Mouse (Mus musculus) MEL (cell line): ENCODE measurements around the gene Dgcr6. TPM values are rescaled to one million over a fixed set of nuclear protein-coding genes. Genes with fewer than 3 reads are reported as not detected.
"Not testable (repeated sequence)": the region's sequence is repeated elsewhere in the genome, so short reads cannot be mapped to it uniquely, and the experiment has no call there.

Experiments used
- DNase-seq: peaks from one replicate; pipeline ENCODE4 v3.0.0; 2011; ENCODE audit warnings: low read depth, low spot score
- H3K27ac ChIP-seq: 2 replicates; pipeline ENCODE4 v1.5.1; 2012; ENCODE audit warnings: low read depth, mild to moderate bottlenecking, control low read depth, low read length, moderate library complexity; ENCODE audit not compliant: control insufficient read depth
- H3K27me3 ChIP-seq, 2 experiments: fragments of 150-350 bp in 1 of 2; sonication (generic) in 1 of 2; 2 replicates each; pipeline ENCODE4 v1.6.1; 2012; ENCODE audit warnings: low read length in 2 of 2, mild to moderate bottlenecking in 2 of 2, improper control_type of control experiment in 1 of 2, moderate library complexity in 1 of 2; ENCODE audit not compliant: insufficient read depth in 2 of 2, control insufficient read depth in 1 of 2
- H3K36me3 ChIP-seq, 2 experiments: 2 replicates each; pipeline ENCODE4 v1.6.1; 2012 to 2014; ENCODE audit warnings: low read length in 2 of 2, improper control_type of control experiment in 1 of 2, inconsistent platforms in 1 of 2, mild to moderate bottlenecking in 1 of 2; ENCODE audit not compliant: insufficient read depth in 2 of 2, control insufficient read depth in 1 of 2
- H3K4me1 ChIP-seq, 2 experiments: fragments of 150-350 bp in 1 of 2; sonication (generic) in 1 of 2; 2 replicates each; pipeline ENCODE4 v1.6.1; 2012; ENCODE audit warnings: low read length in 2 of 2, improper control_type of control experiment in 1 of 2, mild to moderate bottlenecking in 1 of 2; ENCODE audit not compliant: insufficient read depth in 2 of 2, control insufficient read depth in 1 of 2
- H3K4me3 ChIP-seq, 2 experiments: fragments of 150-350 bp in 1 of 2; sonication (generic) in 1 of 2; 2 replicates each; pipeline ENCODE4 v1.5.1; 2012; ENCODE audit warnings: low read depth in 2 of 2, low read length in 2 of 2, mild to moderate bottlenecking in 2 of 2, moderate library complexity in 2 of 2, control low read depth in 1 of 2, improper control_type of control experiment in 1 of 2; ENCODE audit not compliant: control insufficient read depth in 1 of 2, insufficient read depth in 1 of 2
- H3K79me2 ChIP-seq: 2 replicates; pipeline ENCODE4 v1.6.1; 2012; ENCODE audit warnings: mild to moderate bottlenecking, low read length, moderate library complexity; ENCODE audit not compliant: control insufficient read depth, poor library complexity, insufficient read depth
- H3K9ac ChIP-seq: 2 replicates; pipeline ENCODE4 v1.6.1; 2012; ENCODE audit warnings: low read depth, mild to moderate bottlenecking, control low read depth, low read length, moderate library complexity; ENCODE audit not compliant: control insufficient read depth, poor library complexity, severe bottlenecking
- H3K9me3 ChIP-seq: fragments of 150-350 bp; sonication (generic); replicated peaks from 2 replicates; pipeline ENCODE4 v1.6.1; 2012; ENCODE audit warnings: mild to moderate bottlenecking, low read length, improper control_type of control experiment, moderate library complexity; ENCODE audit not compliant: insufficient read depth
- CTCF ChIP-seq, 3 experiments: IDR thresholded peaks in 2 of 3; conservative IDR thresholded peaks in 1 of 3; 2 replicates each; pipeline ENCODE4 v1.5.1; 2011 to 2012; ENCODE audit warnings: low read length in 3 of 3, low read depth in 2 of 3, mild to moderate bottlenecking in 2 of 3, improper control_type of control experiment in 1 of 3, inconsistent platforms in 1 of 3, mixed read lengths in 1 of 3, moderate library complexity in 1 of 3; ENCODE audit not compliant: control insufficient read depth in 1 of 3, insufficient read depth in 1 of 3, poor library complexity in 1 of 3, severe bottlenecking in 1 of 3
- ELF1 ChIP-seq: IDR thresholded peaks from 2 replicates; pipeline ENCODE4 v1.6.1; 2014; ENCODE audit warnings: low read depth, mild to moderate bottlenecking, inconsistent platforms, low read length, improper control_type of control experiment, moderate library complexity
- ETS1 ChIP-seq: IDR thresholded peaks from 2 replicates; pipeline ENCODE4 v1.6.1; 2012; ENCODE audit warnings: low read depth, mild to moderate bottlenecking, inconsistent platforms, low read length, improper control_type of control experiment, moderate library complexity
- GABPA ChIP-seq: IDR thresholded peaks from 2 replicates; pipeline ENCODE4 v1.6.1; 2012; ENCODE audit warnings: low read depth, mild to moderate bottlenecking, inconsistent platforms, low read length, improper control_type of control experiment, moderate library complexity
- HCFC1 ChIP-seq: IDR thresholded peaks from 2 replicates; pipeline ENCODE4 v1.6.1; 2012; ENCODE audit warnings: low read depth, mild to moderate bottlenecking, inconsistent platforms, low read length, improper control_type of control experiment, moderate library complexity
- JUND ChIP-seq: IDR thresholded peaks from 2 replicates; pipeline ENCODE4 v1.6.1; 2011; ENCODE audit warnings: low read depth, mild to moderate bottlenecking, improper control_type of control experiment, low read length
- KAT2A ChIP-seq: conservative IDR thresholded peaks from 2 replicates; pipeline ENCODE4 v1.6.1; 2012; ENCODE audit warnings: low read depth, low read length, improper control_type of control experiment, inconsistent platforms
- MAFK ChIP-seq: IDR thresholded peaks from 2 replicates; pipeline ENCODE4 v1.6.1; 2011; ENCODE audit warnings: low read depth, mild to moderate bottlenecking, low read length, improper control_type of control experiment, borderline replicate concordance
- MAX ChIP-seq: IDR thresholded peaks from 2 replicates; pipeline ENCODE4 v1.6.1; 2011; ENCODE audit warnings: low read length, improper control_type of control experiment
- MEF2A ChIP-seq: IDR thresholded peaks from 2 replicates; pipeline ENCODE4 v1.6.1; 2014; ENCODE audit warnings: low read depth, mild to moderate bottlenecking, inconsistent platforms, low read length, improper control_type of control experiment; ENCODE audit not compliant: poor library complexity, insufficient replicate concordance, severe bottlenecking; ENCODE audit errors: extremely low read depth
- MXI1 ChIP-seq: IDR thresholded peaks from 2 replicates; pipeline ENCODE4 v1.6.1; 2011; ENCODE audit warnings: mild to moderate bottlenecking, low read depth, low read length, improper control_type of control experiment
- MYB ChIP-seq: IDR thresholded peaks from 2 replicates; pipeline ENCODE4 v1.6.1; 2011; ENCODE audit warnings: mild to moderate bottlenecking, low read depth, low read length, improper control_type of control experiment
- MYC ChIP-seq: IDR thresholded peaks from 2 replicates; pipeline ENCODE4 v1.6.1; 2011; ENCODE audit warnings: low read depth, mild to moderate bottlenecking, low read length, improper control_type of control experiment, moderate library complexity
- NELFE ChIP-seq: IDR thresholded peaks from 2 replicates; pipeline ENCODE4 v1.6.1; 2011; ENCODE audit warnings: low read depth, low read length, improper control_type of control experiment
- NRF1 ChIP-seq: IDR thresholded peaks from 2 replicates; pipeline ENCODE4 v1.6.1; 2014; ENCODE audit warnings: low read depth, mild to moderate bottlenecking, inconsistent platforms, low read length, improper control_type of control experiment, moderate library complexity; ENCODE audit not compliant: poor library complexity, insufficient read depth, severe bottlenecking
- POLR2A ChIP-seq, 2 experiments: IDR thresholded peaks; 2 replicates each; pipeline ENCODE4 v1.6.1; 2011 to 2012; ENCODE audit warnings: low read length in 2 of 2, mild to moderate bottlenecking in 2 of 2, control low read depth in 1 of 2, improper control_type of control experiment in 1 of 2, low read depth in 1 of 2, moderate library complexity in 1 of 2; ENCODE audit not compliant: control insufficient read depth in 1 of 2, insufficient read depth in 1 of 2, poor library complexity in 1 of 2
- POLR2AphosphoS2 ChIP-seq: IDR thresholded peaks from 2 replicates; pipeline ENCODE4 v1.6.1; 2011; ENCODE audit warnings: low read length, improper control_type of control experiment
- POLR2AphosphoS5 ChIP-seq: IDR thresholded peaks from 2 replicates; pipeline ENCODE4 v1.6.1; 2012; ENCODE audit warnings: low read depth, borderline replicate concordance, mild to moderate bottlenecking, inconsistent platforms, low read length, moderate library complexity, mixed read lengths
- RCOR1 ChIP-seq: IDR thresholded peaks from 2 replicates; pipeline ENCODE4 v1.6.1; 2012; ENCODE audit warnings: low read depth, mild to moderate bottlenecking, inconsistent platforms, low read length, improper control_type of control experiment
- SIN3A ChIP-seq: IDR thresholded peaks from 2 replicates; pipeline ENCODE4 v1.6.1; 2012; ENCODE audit warnings: low read length, improper control_type of control experiment, inconsistent platforms
- TAL1 ChIP-seq: IDR thresholded peaks from 2 replicates; pipeline ENCODE4 v1.6.1; 2012; ENCODE audit warnings: mild to moderate bottlenecking, inconsistent platforms, low read length, moderate library complexity, mixed read lengths
- TCF12 ChIP-seq: IDR thresholded peaks from 2 replicates; pipeline ENCODE4 v1.6.1; 2014; ENCODE audit warnings: low read depth, mild to moderate bottlenecking, inconsistent platforms, low read length, improper control_type of control experiment, moderate library complexity
- USF2 ChIP-seq, 2 experiments: IDR thresholded peaks; 2 replicates each; pipeline ENCODE4 v1.6.1; 2011 to 2012; ENCODE audit warnings: improper control_type of control experiment in 2 of 2, low read length in 2 of 2, borderline replicate concordance in 1 of 2, inconsistent platforms in 1 of 2, low read depth in 1 of 2, mild to moderate bottlenecking in 1 of 2; ENCODE audit not compliant: insufficient read depth in 1 of 2
- ZKSCAN1 ChIP-seq: IDR thresholded peaks from 2 replicates; pipeline ENCODE4 v1.6.1; 2012; ENCODE audit warnings: low read depth, mild to moderate bottlenecking, inconsistent platforms, low read length, improper control_type of control experiment, moderate library complexity
- ZMIZ1 ChIP-seq: IDR thresholded peaks from 2 replicates; pipeline ENCODE4 v1.6.1; 2012; ENCODE audit warnings: low read depth, mild to moderate bottlenecking, inconsistent platforms, low read length, improper control_type of control experiment, moderate library complexity
- ZNF384 ChIP-seq: IDR thresholded peaks from 2 replicates; pipeline ENCODE4 v1.6.1; 2012; ENCODE audit warnings: low read depth, mild to moderate bottlenecking, inconsistent platforms, low read length, improper control_type of control experiment
- polyA plus RNA-seq, 2 experiments: library from polyadenylated mRNA; stranded (reverse) in 1 of 2; unstranded in 1 of 2; fragments of >175 nt in 1 of 2; fragments of >200 nt in 1 of 2; gene quantifications; 2 replicates each; pipeline versions ENCODE4 v1.2.1 to v1.2.4; 2012; ENCODE audit warnings: low replicate concordance in 2 of 2, low read depth in 1 of 2; ENCODE audit not compliant: insufficient read length in 2 of 2, insufficient read depth in 1 of 2, missing spikeins in 1 of 2
- total RNA-seq: library from RNA; depleted of rRNA; stranded (reverse); fragments of 300-350 nt; gene quantifications from 2 replicates; pipeline ENCODE4 v1.2.3, GENCODE M21; 2012

Gene Dgcr6
- total and polyA plus RNA-seq, 3 experiments, result 66.8 to 133 TPM; not detected in 1

- H3K4me1 ChIP-seq, result no peaks in the 10 kb centered on the region
- peaks cover 23 to 32% of the 10 kb centered on the region in 2 experiments for H3K27me3 ChIP-seq
- H3K4me3 ChIP-seq, result no peak overlapping the region
- no peaks in the 10 kb centered on the region for H3K79me2 ChIP-seq
- H3K36me3 ChIP-seq, result no peaks in the 10 kb centered on the region
- no peak overlapping the region for H3K27ac ChIP-seq
- H3K9me3 ChIP-seq, result no peaks in the 10 kb centered on the region
- DNase-seq, result no peak
- no peak overlapping the region for H3K9ac ChIP-seq
- TF ChIP-seq SIN3A (no peak), ZKSCAN1 (no peak), RCOR1 (no peak), MAX (no peak), POLR2A (IDR thresholded peaks at IDR 0.05; ENCODE audit: control insufficient read depth in 1 of 2, insufficient read depth in 1 of 2, low read depth in 1 of 2, low read length in 2 of 2, poor library complexity in 1 of 2) (no peak), HCFC1 (no peak), MEF2A (no peak), POLR2AphosphoS2 (no peak), GABPA (no peak), NELFE (no peak)
These were observed 45.6 kb upstream of the Dgcr6 start for GRCm38 (mm10) chr16:18007083-18007482.

GRCm38 (mm10) chr16:18011101-18011500, 41.6 kb upstream of the Dgcr6 start:
- Histone ChIP-seq H3K9ac (no peak overlapping the region), H3K27me3 (peaks cover 9 to 16% of the 10 kb centered on the region in 2 experiments), H3K79me2 (no peaks in the 10 kb centered on the region), H3K4me3 (no peak overlapping the region), H3K27ac (no peak overlapping the region), H3K4me1 (no peaks in the 10 kb centered on the region), H3K9me3 (no peaks in the 10 kb centered on the region), H3K36me3 (no peaks in the 10 kb centered on the region)
- DNase-seq, result no peak
- no peak for TF ChIP-seq MYC
- TF ChIP-seq MAFK, result no peak
- no peak for TF ChIP-seq ZNF384
- no peak for TF ChIP-seq CTCF (IDR thresholded peaks at IDR 0.05 in 2 of 3, conservative IDR thresholded peaks at IDR 0.05 in 1 of 3; ENCODE audit: control insufficient read depth in 1 of 3, insufficient read depth in 1 of 3, low read depth in 2 of 3, low read length in 3 of 3, poor library complexity in 1 of 3, severe bottlenecking in 1 of 3)
- no peak for TF ChIP-seq TCF12
- no peak for TF ChIP-seq POLR2AphosphoS5
- no peak for TF ChIP-seq KAT2A
- no peak for TF ChIP-seq RCOR1
- no peak for TF ChIP-seq TAL1
- no peak for TF ChIP-seq POLR2AphosphoS2
- TF ChIP-seq ZMIZ1, result no peak
- no peak for TF ChIP-seq ETS1
- no peak for TF ChIP-seq MYB
- no peak for TF ChIP-seq USF2 (IDR thresholded peaks at IDR 0.05; ENCODE audit: borderline replicate concordance in 1 of 2, insufficient read depth in 1 of 2, low read depth in 1 of 2, low read length in 2 of 2)
- no peak for TF ChIP-seq MXI1
- TF ChIP-seq NELFE, result no peak
- no peak for TF ChIP-seq NRF1
- no peak for TF ChIP-seq ELF1
- TF ChIP-seq JUND, result no peak

- H3K9ac ChIP-seq, DNase-seq, H3K27me3 ChIP-seq, H3K4me3 ChIP-seq, H3K36me3 ChIP-seq, H3K79me2 ChIP-seq, H3K9me3 ChIP-seq, H3K27ac ChIP-seq, H3K4me1 ChIP-seq: not testable (repeated sequence)
These were observed 36.2 kb upstream of the Dgcr6 start for GRCm38 (mm10) chr16:18016482-18016881.
